Mouse (Mus musculus): ENCODE results near the gene Bhlhe40.

Gene Bhlhe40

GRCm38 (mm10) chr6:108694965-108695724 lies 34.7 kb downstream of the Bhlhe40 start:
- no peak for DNase-seq (ENCODE audit: low read depth, low spot score)

GRCm38 (mm10) chr6:108695844-108696821 lies 35.7 kb downstream of the Bhlhe40 start:
- DNase-seq (ENCODE audit: low read depth, low spot score), result no peak

- no peak for DNase-seq (ENCODE audit: low read depth, low spot score)
Measured at GRCm38 (mm10) chr6:108696822-108697202, 36.4 kb downstream of the Bhlhe40 start.

- no peak for DNase-seq (ENCODE audit: low read depth, low spot score)
Measured at GRCm38 (mm10) chr6:108697345-108697744, 36.9 kb downstream of the Bhlhe40 start.

- no peak for DNase-seq (ENCODE audit: low read depth, low spot score)
Measured at GRCm38 (mm10) chr6:108698343-108698870, 38.0 kb downstream of the Bhlhe40 start.

- no peak for DNase-seq (ENCODE audit: low read depth, low spot score)
Measured at GRCm38 (mm10) chr6:108699679-108700078, 39.2 kb downstream of the Bhlhe40 start.

- DNase-seq (ENCODE audit: low read depth, low spot score), result no peak
Measured at GRCm38 (mm10) chr6:108700638-108701343, 40.4 kb downstream of the Bhlhe40 start.

- no peak for DNase-seq (ENCODE audit: low read depth, low spot score)
Measured at GRCm38 (mm10) chr6:108702648-108703047, 42.2 kb downstream of the Bhlhe40 start.

- DNase-seq (ENCODE audit: low read depth, low spot score), result no peak
Measured at GRCm38 (mm10) chr6:108703085-108703484, 42.7 kb downstream of the Bhlhe40 start.

- DNase-seq (ENCODE audit: low read depth, low spot score), result peak; percentile 41
Measured at GRCm38 (mm10) chr6:108704316-108705080, 44.1 kb downstream of the Bhlhe40 start.

- DNase-seq (ENCODE audit: low read depth, low spot score), result no peak
Measured at GRCm38 (mm10) chr6:108705957-108706356, 45.5 kb downstream of the Bhlhe40 start.

- no peak for DNase-seq (ENCODE audit: low read depth, low spot score)
Measured at GRCm38 (mm10) chr6:108706994-108707645, 46.7 kb downstream of the Bhlhe40 start.

- no peak for DNase-seq (ENCODE audit: low read depth, low spot score)
Measured at GRCm38 (mm10) chr6:108709131-108709470, 48.7 kb downstream of the Bhlhe40 start.

- DNase-seq (ENCODE audit: low read depth, low spot score), result peak; percentile 83
Measured at GRCm38 (mm10) chr6:108709471-108710231, 49.2 kb downstream of the Bhlhe40 start.

- DNase-seq (ENCODE audit: low read depth, low spot score), result peak; percentile 55
Measured at GRCm38 (mm10) chr6:108710667-108711066, 50.2 kb downstream of the Bhlhe40 start.

GRCm38 (mm10) chr6:108711192-108711964 lies 50.9 kb downstream of the Bhlhe40 start:
- no peak for DNase-seq (ENCODE audit: low read depth, low spot score)

- DNase-seq (ENCODE audit: low read depth, low spot score), result no peak
Measured at GRCm38 (mm10) chr6:108712148-108712547, 51.7 kb downstream of the Bhlhe40 start.

- DNase-seq (ENCODE audit: low read depth, low spot score), result no peak
Measured at GRCm38 (mm10) chr6:108713175-108713974, 52.9 kb downstream of the Bhlhe40 start.

Measured in CD4-positive, CD25-positive, alpha-beta regulatory T cell, adult 2 months (primary cell).